Mouse (Mus musculus): ENCODE results near the gene Zfp414. TPM values are rescaled to one million over a fixed set of nuclear protein-coding genes. Genes with fewer than 3 reads are reported as not detected.
"Not testable (repeated sequence)": the region's sequence is repeated elsewhere in the genome, so short reads cannot be mapped to it uniquely, and the experiment has no call there.

Zfp414 gene
- 1 to 10 TPM; 6.0 to 6.6 TPM for total RNA-seq (2021)
- long read RNA-seq, experiment 1, partial matches to known transcripts, result 2 of 7 reads
- long read RNA-seq, experiment 1, other reads (novel, unspliced or antisense), result 0 of 7 reads
- long read RNA-seq, experiment 2, transcript Zfp414-201 (6 exons, 1,197 nt), result major isoform, 9 of 13 reads
- long read RNA-seq, experiment 2, partial matches to known transcripts, result 0 of 13 reads
- long read RNA-seq, experiment 2, other reads (novel, unspliced or antisense), result 1 of 13 reads

- peak; percentile 90 for DNase-seq
Observed at GRCm38 (mm10) chr17:33628621-33629486, at the start of gene Zfp414. Zfp414 (plus strand) TSS chr17:33629090.

GRCm38 (mm10) chr17:33584061-33584460 is 44.8 kb upstream of the Zfp414 start:
- no peak for DNase-seq

- DNase-seq, result no peak
Observed at GRCm38 (mm10) chr17:33586011-33586410, 42.9 kb upstream of the Zfp414 start.

- no peak for DNase-seq
Observed at GRCm38 (mm10) chr17:33597271-33597670, 31.6 kb upstream of the Zfp414 start.

- no peak for DNase-seq
Observed at GRCm38 (mm10) chr17:33598506-33598905, 30.4 kb upstream of the Zfp414 start.

- DNase-seq, result no peak
Observed at GRCm38 (mm10) chr17:33599836-33600475, 28.9 kb upstream of the Zfp414 start.

GRCm38 (mm10) chr17:33600831-33601230 is 28.1 kb upstream of the Zfp414 start:
- DNase-seq, result no peak

- no peak for DNase-seq
Observed at GRCm38 (mm10) chr17:33601947-33602346, 26.9 kb upstream of the Zfp414 start.

- no peak for DNase-seq
Observed at GRCm38 (mm10) chr17:33607273-33607672, 21.6 kb upstream of the Zfp414 start.

- DNase-seq, result no peak
Observed at GRCm38 (mm10) chr17:33610548-33610947, 18.3 kb upstream of the Zfp414 start.

GRCm38 (mm10) chr17:33613726-33614125 is 15.2 kb upstream of the Zfp414 start:
- DNase-seq, result not testable (repeated sequence)

- DNase-seq, result no peak
Observed at GRCm38 (mm10) chr17:33627281-33627680, 1.6 kb upstream of the Zfp414 start.

- DNase-seq, result peak; percentile 23
Observed at GRCm38 (mm10) chr17:33629487-33630125, 716 bp downstream of the Zfp414 start.

- no peak for DNase-seq
Observed at GRCm38 (mm10) chr17:33630171-33630895, 1.4 kb downstream of the Zfp414 start.

- DNase-seq, result no peak
Observed at GRCm38 (mm10) chr17:33631236-33631635, 2.3 kb downstream of the Zfp414 start.

GRCm38 (mm10) chr17:33631796-33632195 is 2.9 kb downstream of the Zfp414 start:
- DNase-seq, result no peak

- no peak for DNase-seq
Observed at GRCm38 (mm10) chr17:33637038-33637437, 8.1 kb downstream of the Zfp414 start.

GRCm38 (mm10) chr17:33637516-33638276 is 8.8 kb downstream of the Zfp414 start, which contains the start of gene Pram1:
Pram1 (plus strand) TSS chr17:33638056.
- no peak for DNase-seq

- no peak for DNase-seq
Observed at GRCm38 (mm10) chr17:33639743-33640142, 10.9 kb downstream of the Zfp414 start.

GRCm38 (mm10) chr17:33644068-33644467 is 15.2 kb downstream of the Zfp414 start:
- DNase-seq, result no peak

- DNase-seq, result no peak
Observed at GRCm38 (mm10) chr17:33645073-33645472, 16.2 kb downstream of the Zfp414 start.
